Mouse (Mus musculus): ENCODE data around the gene Lrrc26.
A peak's percentile ranks its signal among the peaks of the same experiment; 100 is the strongest.

The Lrrc26 gene

DNA sequence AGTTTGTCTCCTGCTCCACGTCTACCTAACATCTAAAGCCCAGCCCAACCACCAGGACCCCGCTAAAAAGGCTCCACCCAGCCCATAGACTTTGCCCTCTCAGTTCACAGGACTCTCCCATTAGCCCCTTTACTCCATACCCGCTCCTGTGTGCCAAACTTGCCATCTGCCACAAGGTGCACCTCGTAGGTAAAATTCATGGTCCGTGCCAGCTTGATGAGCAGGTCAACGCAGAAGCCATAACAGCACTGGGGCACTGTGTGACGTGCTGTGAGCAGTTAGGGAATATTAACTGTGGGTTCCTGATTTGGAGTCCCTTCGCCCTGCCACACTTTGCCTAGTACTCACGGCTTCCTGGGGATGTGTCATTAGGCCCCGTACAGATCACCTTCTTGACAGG lies 8.3 kb downstream of the Lrrc26 start:
- no peak for DNase-seq (ENCODE audit: low spot score)

DNA sequence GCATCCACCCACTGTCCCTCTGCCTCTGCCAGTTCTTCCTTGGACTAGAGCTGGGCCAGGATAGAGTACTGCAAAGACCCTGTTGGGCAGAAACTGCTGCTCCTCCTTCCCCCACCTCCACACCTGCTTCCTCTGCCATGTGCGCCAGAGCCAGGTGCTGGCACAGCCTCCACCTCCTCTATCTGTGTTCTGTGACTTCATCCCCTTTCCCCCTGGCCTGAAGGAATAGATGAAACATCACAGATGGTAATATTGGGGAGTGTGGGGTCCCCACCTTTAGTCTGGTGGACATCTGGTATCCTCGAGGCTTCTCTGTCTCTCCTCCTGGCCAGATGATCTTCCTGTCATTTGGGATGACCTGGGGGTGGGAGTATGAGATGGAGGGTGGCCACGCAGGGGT lies 13.7 kb downstream of the Lrrc26 start:
- no peak for DNase-seq (ENCODE audit: low spot score)

DNA sequence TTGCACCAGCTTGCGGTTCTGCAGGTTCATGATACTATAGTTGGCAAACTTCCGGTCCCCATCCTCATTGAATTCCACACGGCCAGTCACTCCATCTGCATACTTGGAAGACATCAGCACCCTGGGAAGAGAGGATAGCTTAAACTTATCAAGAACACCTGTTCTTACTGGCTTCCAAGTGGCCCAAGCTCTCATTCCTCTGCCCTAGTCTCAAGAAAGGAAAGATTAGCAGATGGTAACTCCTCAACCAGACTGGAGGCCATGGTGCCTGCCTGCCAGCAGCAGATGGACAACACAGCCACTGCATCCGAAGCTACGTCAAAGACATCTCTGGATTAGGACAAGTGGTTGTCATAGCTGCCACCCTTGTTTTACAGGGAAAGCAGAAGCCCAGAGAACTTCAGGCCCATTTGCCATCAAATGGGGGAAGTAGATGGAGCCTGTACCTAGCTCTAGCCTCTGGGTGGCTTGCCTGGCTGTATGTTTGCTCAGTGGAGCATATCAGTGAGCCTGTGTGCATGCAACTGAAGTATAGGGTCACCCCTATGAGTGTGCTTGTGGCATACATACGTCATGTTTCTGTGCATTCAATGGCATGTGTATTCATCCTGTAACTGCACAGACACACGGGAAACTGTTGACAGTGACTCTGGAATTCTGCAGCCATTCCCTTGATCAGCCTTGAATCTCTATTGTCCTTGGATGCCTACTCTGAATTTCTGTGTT lies 14.4 kb downstream of the Lrrc26 start:
- peak; percentile 11 for DNase-seq (ENCODE audit: low spot score)

DNA sequence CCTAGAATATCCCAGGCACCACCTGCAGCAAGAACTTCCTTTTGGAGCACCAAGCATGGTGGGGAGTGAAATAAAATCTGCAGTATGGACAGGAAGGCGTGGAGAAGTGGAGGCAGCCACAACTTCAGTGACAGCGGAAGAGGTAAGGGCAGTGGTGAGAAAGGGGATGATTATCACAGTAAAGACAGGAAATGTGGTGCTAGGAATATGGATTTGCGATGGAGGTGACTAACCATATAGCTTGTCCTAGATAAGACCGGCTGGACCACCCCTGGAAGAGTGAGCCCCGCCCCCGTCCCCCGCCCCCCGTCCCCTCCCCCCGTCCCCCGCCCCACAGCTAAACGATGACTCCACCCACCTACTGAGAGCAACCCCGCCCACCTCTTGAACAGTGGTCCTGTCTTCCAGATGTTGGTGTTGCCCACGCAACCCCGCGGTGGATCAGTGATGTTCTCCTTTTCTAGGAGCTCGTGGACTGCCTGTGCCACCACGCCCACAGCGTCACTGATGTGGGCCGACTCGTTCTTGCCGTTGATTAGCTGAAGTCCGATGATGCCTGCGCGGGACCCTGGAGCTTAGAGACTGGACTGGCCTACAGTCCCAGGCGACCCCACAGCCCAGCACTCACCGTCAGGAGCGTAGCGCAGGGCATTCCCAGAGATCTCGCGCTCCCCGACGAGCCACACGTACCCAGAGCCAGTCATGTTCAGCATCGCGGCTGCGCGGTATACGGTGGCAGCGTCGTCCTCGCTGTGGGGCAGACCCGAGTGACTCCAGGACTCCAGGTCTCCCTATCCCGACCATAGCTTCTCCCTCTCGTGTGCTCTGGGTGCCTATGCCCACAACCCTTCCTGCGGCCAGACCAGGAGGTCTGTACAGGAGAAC lies 15.2 kb downstream of the Lrrc26 start:
- peak; percentile 64 for DNase-seq (ENCODE audit: low spot score)

DNA sequence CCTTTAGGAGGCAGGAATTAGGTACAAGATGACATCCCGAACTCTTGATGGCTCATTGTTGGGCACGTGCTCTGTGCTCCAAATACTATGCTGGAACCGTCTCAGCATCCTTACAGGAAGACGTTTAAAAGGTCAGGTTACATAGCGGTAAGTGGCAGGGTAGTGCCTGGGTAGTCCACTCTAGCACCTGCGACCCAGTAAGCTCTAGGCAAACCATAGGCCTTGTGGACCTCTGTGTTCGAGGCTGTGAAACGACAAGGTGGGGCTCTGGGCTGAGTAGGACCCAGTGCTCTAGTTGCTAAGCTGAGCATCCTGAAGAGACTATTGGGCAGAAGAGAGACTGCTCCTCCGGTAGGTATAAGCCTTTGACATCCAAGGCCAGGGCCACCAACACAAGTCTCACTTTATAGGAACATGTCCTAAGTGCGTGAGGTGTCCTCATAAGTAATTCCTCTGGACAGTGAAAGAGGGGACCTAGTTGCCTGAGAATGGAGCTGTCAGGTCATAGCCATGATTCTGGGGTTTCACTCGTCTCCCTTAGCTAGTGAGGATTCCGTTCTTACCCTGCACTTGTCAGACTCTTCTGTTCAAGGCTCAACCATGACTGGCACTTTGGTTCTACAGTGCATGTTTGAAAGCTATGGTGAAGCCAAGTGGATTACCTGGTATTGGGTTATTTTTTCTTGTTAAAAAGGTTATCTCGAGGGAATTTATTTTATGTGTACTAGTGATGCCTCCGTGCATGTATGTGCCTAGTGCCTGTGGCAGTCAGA lies 16.1 kb downstream of the Lrrc26 start:
- DNase-seq (ENCODE audit: low spot score): no peak

DNA sequence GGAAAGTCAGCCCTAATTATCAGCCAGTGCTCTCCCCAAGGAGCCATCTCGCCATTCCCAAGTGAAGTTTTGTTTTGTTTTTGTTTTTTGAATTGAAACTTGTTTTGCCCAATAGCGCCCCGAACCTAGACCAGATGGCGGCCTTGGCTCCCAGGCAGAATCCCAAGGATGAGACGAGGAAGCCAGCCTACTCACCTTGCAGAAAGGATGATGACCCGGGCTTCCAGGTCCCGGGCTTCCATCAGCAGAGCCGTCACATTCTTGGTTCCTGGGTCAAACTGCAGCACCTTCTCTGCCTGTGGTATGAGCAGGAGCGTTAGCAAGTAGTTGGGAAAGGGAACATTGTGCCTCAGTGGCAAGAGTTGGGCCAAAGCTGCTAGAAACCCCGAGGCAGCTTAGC lies 20.5 kb downstream of the Lrrc26 start:
- no peak for DNase-seq (ENCODE audit: low spot score)

DNA sequence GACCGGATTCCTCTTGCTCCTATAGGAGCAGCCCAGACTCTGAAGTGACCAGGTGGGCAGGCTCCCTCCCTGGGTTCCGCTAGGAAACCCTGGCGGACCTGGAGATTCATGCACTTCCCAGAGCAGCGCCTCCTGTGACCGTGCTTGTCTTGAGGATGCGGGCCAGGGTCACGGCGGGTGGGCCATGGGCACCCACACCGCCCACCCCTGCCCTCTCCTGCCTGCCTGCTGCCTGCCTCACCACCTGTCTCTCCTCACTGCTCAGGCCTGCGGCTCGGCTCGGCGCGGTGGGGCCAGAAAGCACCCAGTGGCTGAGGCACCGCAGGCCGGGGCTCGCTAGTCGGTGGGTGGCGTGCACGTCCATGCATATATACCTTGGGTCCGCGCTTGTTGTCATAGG lies 21.3 kb downstream of the Lrrc26 start:
- no peak for DNase-seq (ENCODE audit: low spot score)

DNA sequence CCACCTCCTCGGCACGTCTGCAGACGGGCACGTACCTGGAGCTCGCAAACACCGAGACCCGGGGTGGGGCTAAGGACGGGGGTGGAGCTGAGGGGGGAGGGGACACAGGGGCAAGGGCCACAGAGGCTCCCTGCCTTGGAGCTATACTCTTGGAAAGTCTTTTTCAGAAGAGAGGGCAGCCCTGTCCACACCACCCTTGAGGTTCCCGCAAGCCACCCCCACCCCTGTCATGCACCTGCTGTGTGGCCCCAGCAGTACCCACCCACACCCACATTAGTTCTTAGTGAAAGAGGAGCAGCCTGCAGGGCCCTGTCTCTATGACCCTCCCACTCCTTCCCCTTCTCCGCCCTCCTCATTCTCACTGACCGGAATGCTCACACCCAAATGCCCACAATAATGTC lies 21.8 kb downstream of the Lrrc26 start:
- no peak for DNase-seq (ENCODE audit: low spot score)

DNA sequence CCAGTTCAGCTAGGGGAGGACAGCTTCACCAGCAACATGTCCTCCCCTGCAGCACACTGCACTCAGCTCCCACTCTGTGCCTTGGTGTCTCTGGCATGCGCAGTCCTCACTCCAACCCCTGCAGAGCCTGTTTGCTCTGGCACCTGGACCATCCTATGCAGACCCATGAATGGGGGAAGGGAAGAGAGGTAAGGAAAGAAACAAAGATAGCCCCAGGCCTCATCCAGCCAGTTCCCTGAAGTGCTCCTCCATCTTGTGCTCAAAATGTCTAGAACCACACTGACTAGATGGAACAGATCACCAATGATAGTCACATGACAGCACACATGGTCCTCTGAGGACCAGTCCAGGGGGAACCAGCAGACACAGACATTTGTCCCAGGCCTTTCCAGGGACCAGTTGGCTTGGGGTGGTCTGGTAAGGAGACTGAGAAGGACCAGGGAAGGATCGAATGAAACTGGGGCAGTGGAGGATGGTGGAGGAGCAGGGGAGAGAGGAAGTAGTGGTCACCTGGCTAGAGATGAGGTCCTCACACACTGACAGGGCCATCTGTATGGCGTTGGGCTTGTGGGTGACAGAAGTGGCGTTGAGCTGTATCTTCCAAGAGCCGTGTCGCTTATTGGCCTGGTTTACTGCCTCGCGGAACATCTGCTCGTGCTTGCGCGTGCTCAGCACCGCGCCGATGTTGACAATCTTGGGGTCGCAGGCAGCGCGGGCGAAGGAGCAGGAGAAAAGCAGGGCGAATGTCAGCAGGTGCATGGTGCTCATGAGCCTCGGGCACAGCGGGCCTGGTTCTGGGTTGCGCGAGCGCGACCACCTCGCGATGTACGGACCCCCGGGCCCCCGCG lies 28.6 kb downstream of the Lrrc26 start:
- no peak for DNase-seq (ENCODE audit: low spot score)

DNA sequence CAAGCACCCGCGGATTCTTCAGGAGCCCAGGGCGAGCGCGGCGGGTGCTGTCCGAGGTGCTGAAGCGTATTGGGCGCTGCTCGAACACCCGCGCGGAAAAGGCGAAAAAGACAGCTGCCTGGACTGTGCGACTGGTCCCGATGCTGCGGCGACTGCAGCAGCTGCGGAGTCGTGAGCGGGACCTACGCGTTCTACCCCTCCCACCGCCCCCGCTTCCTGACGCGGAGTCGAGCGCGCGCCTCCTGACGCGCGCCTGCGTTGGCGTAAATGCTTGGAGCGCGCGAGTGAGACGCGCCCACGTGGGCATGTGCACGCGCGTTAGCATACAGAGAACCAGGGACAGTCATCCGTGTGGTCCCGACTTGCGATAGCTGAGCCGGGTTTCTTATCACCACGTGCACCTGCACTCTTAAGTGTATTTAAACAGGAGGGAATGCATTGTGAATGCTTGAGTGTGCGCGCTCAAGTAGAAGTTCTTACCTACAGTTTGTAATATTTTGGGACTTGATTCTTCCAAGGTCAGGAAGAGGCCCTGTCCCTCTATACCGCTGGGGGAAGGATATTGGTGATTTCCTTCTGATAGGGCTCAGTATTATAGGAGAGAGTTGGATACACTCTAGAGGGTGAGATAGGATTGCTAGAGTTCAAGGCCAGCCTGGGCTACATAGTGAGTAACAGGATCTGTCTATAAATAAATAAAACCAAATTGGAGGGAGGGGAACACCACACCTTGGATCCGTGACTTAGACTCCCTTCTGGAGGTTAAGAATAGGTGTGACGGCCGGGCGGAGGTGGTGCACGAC lies 29.5 kb downstream of the Lrrc26 start, which contains the start of gene Grin1:
Gene Grin1, minus strand, starts transcription at position 217 of the 803 bp plus-strand sequence.
- peak; percentile 77 for DNase-seq (ENCODE audit: low spot score)

DNA sequence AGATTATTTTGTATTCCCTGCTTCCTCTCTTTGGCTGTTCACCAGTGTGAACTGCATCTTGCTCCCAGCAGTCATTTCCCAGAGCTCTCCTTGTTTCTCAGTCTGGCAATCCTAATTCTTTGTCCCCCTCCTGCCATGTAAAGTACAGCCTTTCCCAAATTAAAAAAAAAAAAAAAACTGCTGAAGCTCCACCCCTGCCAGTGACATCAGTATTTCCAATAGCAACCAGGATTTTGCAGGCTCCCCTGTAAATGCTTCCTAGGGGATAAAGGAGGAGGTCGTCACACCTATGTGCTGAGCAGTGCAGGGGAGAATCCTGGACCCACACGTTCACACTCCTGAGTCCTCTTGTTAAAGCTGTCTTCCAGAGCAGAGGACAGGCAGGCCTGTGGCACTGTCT lies 30.4 kb downstream of the Lrrc26 start:
- no peak for DNase-seq (ENCODE audit: low spot score)

DNA sequence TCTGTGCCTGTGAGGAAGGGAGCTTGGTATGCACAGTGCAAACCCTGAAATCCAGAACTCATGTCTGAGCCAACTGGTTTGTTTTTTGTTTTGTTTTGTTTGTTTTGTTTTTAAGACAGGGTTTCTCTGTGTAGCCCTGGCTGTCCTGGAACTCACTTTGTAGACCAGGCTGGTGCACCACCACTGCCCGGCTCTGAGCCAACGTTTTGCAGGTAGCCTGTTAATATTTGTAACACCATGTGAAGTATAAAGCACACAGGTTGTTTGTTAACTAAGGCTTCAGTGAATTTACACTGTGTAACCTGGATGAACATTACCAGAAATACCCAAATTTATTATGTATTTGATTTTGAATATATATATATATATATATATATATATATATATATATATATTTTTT lies 36.3 kb downstream of the Lrrc26 start:
- no peak for DNase-seq (ENCODE audit: low spot score)

DNA sequence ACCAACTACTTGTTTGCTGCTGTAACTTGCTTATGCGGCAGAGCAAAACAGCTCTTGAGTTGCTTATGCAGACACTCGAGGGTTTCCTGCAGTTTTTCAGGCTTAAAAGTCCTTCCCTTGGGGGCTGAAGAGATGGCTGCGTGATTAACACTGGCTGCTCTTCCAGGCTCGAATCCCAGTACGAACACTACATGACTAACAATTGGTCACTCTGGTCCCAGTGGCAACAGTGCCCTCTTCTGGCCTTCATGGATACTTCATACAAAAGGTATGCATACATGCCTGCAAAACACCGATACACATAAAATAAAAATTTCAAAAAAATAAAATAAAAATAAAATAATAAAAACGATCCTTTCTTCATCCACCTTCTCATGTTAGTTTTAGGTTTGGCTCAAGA lies 38.7 kb downstream of the Lrrc26 start:
- DNase-seq (ENCODE audit: low spot score): peak; percentile 59

DNA sequence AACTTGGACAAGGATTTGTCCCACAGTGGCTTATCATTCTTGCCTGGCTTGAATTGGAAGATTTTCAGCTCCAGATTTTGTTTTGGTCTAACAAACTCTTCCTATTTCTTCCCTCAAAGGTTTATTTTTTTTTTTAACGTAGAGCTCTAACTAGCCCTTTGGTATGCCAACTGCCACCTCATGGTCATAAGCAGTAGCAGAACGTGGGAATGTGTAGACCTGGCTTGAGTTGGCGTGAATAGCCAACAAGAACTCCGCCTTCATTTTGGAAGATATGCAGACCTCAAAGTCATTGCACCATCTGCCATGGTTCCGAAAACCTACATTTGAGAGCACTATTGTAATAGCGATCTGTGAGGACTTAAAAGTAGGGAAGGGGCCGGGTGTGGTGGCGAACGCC lies 41.8 kb downstream of the Lrrc26 start:
- DNase-seq (ENCODE audit: low spot score): no peak

DNA sequence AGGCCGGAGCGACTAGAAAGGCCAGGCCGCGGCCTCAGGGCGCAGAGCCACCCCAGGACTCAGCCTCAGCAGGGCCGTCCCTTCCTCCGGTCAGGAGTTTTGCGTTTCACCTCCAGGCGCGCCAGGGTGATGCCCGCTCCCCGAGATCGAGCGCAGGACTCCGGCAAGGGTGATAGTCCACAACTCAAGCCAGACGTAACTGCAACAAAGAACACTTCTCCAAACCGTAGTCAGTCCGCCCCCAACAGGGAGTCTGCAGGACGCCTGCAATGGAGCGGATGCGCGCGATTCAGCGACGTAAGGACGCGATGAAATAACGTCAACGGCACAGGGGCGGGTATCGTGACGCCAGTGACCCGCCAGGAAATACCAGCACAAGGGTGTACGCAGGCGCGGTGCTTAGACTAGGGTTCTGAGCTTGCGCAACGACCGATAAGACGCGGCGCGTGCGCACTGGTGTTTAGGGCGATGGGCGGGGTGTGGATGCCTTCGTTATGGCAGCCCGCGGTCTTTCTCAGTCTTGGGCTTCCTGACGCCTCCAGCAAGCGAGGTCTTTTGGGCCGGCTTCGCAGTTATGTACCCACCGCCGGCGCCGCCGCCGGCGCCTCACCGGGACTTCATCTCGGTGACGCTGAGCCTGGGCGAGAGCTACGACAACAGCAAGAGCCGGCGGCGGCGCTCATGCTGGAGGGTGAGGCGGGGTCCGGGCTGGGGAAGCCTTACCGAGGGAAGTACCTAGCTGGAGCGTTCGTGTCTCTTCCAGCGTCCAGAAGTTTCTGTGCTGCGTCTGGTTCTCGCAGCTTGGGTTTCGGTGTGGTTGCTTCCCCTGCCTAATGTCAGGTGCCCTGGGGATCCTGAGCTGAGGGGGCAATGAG lies 42.8 kb downstream of the Lrrc26 start, which contains the start of gene Man1b1:
Gene Man1b1, plus strand, starts transcription at position 53 of the 875 bp plus-strand sequence.
- peak; percentile 100 for DNase-seq (ENCODE audit: low spot score)

DNA sequence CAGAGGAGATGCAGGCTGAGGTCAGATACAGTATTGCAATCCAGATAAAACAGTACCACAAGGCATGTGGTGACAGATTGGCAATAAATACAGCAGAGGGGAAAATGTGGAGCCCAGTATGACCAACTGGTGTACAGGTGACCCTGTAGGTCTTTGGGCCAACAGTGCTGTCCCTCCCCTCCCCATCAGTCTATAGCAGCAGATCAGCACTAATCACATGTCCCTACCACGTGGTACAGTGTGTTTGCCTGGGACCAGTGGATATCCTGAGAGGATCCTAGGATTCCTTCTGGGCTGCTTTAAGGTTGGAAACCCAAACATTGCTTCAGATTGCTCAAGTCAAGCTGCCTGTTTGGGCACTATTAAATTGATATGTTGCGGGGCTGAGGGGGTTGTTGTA lies 43.9 kb downstream of the Lrrc26 start:
- DNase-seq (ENCODE audit: low spot score): no peak

DNA sequence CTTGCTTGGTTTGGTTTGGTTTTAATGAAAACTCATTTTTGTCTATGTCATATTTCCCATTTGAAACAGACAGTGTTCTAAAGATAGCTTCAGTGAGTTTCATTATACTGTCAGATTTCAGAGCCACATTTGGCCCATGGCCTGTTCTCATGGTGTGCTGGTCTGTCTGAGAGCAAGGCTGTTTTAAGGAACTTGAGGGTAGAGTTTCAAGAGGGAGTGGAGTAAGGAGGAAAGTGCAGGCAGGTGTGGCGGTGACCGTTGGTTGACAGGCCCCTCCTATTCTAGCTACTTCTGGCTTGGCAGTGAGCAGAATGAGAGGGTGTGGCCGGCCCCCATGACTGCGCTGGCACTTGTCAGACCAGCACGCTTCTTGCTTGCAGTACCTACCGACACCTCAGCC lies 48.6 kb downstream of the Lrrc26 start:
- no peak for DNase-seq (ENCODE audit: low spot score)

Measured in retina, embryonic 14.5 days (tissue).